Mouse (Mus musculus) megakaryocyte, embryonic 14.5 days (primary cell): ENCODE measurements around the gene Chrna9.

Source experiments
- FLI1 ChIP-seq: IDR thresholded peaks from 2 replicates; pipeline ENCODE4 v1.6.1; 2012; ENCODE audit warnings: low read length, inconsistent platforms, mixed read lengths
- GATA1 ChIP-seq: IDR thresholded peaks from 3 replicates; pipeline ENCODE4 v1.6.1; 2012; ENCODE audit warnings: mixed read lengths, low read length, inconsistent platforms, borderline replicate concordance

- TF ChIP-seq GATA1 (no peak), FLI1 (no peak)
These were observed 32.8 kb upstream of the Chrna9 start for GRCm38 (mm10) chr5:65901868-65902418.
